Mouse (Mus musculus): ENCODE measurements around the gene Apoc2. TPM values are rescaled to one million over a fixed set of nuclear protein-coding genes. Genes with fewer than 3 reads are reported as not detected.
A peak's percentile ranks its signal among the peaks of the same experiment; 100 is the strongest.

Apoc2 gene
- total RNA-seq, 2 experiments from 2014 or later, result not detected

DNA sequence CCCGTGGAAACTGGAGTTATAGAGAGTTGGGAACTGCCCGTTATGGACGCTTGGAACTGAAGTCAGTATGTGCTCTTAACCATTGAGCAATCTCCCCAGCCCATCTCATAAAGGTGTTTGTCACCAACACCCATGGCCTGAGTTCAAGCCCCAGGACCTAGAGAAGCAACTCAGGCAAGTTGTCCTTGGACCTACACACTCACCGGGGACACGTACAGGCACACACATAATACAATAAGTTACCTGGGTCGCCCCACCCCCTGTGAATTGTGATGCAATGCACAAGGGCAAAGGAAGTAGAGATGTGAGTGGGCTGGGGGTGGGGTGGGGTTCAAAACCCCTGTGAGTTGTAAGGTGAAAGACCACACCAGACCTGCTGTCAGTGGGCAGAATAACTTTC lies 8.8 kb upstream of the Apoc2 start:
- DNase-seq (ENCODE audit: low spot score in 2 of 2), result no peak
- intact Hi-C loops (cut with DNase I), result no loop called here

DNA sequence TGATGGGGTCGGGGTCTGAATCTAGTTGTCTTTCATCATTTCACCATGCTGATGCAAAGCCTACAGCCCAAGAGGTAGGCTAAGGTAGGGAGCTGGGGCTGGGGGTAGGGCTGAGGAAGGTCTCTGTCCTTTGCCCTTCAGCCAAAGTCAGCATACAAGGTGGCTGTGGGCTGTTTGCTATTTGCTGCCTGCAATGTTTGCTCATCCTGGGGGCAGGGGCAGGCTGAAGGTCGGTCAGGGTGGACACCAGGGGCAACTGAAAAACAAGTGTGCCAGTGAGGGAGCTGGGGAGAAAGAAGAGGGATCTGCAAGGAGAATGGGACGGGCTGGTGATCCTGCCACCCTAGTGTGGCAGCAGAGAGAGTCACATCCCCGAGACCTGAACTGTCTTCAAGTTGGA lies 7.6 kb upstream of the Apoc2 start:
- no peak for DNase-seq (ENCODE audit: low spot score in 2 of 2)
- intact Hi-C loops (cut with DNase I), result no loop called here

DNA sequence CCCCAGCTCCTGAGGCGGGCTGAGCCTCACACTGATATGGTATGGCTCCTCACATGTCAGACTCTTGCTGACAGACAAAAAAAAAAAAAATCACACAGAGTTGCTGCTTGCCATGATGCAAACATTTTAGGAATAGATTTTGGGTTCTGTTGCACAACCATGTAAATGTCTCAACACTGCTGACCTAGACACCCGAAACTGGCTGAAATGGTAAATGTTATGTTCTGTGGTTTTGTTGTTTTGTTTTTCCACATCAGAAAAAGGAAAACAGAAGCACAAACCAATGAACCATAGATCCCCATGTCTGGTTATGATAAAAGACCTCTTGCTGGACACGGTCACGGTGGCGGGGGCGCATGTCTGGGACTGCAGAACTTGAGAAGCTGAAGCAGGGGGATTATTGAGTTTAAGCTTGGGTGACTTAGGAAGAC lies 6.0 kb upstream of the Apoc2 start:
- intact Hi-C loops (cut with DNase I), result no loop called here
- no peak for DNase-seq (ENCODE audit: low spot score in 2 of 2)

DNA sequence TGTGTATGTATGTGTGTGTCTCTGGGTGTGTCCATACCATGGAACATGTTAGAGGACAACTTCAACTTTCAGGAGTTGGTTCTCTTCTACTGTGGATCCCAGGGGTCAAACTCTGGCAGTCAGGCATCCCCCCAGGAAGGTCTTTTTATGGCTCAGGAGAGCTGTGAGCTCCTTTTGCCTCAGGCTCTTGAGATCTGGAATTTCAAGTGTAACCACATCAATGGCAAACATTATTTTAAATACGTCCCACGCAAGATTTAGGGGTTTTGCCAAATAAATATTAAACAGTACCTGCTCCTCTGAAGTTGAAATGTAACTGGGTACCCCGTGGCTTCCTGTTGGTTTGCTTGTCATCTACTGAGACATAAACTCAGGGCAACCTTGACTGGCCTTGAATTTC lies 5.2 kb upstream of the Apoc2 start:
- no peak for DNase-seq (ENCODE audit: low spot score in 2 of 2)
- intact Hi-C loops (cut with DNase I), result no loop called here

DNA sequence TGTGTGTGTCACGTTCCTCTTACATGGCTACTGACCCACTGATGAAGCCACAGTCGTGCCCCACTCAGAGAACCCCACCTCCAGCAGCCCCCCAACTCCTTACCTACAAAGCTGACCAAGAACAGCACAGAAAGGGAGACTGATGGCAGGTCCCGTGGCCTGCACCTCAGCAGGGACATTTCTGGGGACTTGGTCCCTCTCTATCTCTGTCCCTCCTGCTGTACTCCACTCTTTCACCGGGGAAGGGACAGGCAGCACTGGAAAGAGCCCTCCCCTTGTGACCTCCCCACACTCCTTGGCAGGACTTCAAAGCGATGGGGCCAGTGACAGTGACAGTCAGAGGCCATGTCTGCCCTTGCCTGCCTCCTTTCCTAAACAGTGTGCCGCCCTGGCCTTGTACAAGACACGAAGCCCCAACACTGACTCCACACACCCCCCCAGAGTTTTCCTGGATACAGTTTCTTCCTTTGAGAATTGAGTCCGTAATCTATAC lies 3.5 kb upstream of the Apoc2 start, which contains the start of the genes Gm44805 and Apoc4:
Gene Gm44805, minus strand, starts transcription at position 222 of the 493 bp plus-strand sequence.
Gene Apoc4, minus strand, starts transcription at position 278 of the 493 bp plus-strand sequence.
- DNase-seq (ENCODE audit: low spot score in 2 of 2), result no peak
- intact Hi-C loops (cut with DNase I), result no loop called here

DNA sequence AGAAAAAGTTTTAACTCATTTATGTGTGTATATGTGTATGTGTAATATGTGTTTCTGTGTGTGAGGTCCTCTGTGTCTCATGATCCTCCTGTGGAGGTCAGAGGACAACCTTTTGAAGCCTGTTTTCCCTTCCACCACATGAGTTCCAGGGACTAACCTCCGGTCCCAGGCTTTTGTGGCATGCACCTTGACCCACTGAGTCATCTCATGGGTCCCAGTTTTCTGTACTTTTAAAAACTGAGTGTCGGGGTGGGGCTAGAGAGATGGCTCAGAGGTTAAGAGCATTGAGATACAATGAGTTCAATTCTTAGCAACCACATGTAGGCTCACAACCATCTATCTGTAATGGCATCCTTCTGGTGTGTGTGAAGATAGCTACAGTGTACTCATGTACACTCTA lies 3.0 kb upstream of the Apoc2 start:
- intact Hi-C loops (cut with DNase I), result no loop called here

DNA sequence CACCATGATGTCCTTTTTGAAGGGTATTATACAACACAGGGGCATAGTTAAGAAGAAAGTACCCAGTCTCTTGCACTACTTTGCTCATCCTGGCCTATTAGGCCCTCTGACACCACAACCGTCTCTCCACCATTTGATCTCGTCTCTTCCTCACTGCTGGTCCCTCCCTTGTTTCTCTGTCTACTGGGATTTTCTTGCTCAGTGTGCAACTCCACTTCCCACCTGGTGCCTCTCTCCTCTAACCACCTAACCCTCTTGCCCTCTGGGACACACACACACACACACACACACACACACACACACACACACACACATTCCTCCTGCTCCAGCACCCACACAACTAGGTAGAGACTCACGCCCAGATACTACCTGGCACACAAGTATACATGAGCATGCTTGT lies 1.2 kb upstream of the Apoc2 start:
- no peak for DNase-seq (ENCODE audit: low spot score in 2 of 2)
- intact Hi-C loops (cut with DNase I), result no loop called here

More for the DNA sequence above, 3.0 kb upstream of the Apoc2 start:
- DNase-seq (ENCODE audit: low spot score in 2 of 2), result no peak

DNA sequence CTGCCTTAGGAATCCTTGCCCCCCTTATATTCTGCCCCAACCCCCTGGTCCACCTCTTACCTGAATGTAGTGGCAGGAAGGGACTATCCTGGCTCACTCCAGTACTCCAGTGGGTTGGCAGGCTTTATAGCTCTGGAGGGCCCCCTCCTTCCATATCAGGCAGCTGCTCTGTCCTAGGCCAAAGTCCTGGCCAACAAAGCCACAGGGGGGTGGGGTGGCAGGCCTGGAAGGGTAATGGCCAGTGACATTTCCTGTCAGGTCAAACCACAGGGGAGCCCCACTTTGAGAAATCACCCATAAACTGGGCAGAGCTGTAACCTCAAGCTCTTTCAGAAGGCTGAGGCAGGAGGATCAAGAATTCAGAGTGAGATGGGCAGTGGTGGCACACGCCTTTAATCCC lies 1.1 kb downstream of the Apoc2 start:
- intact Hi-C loops (cut with DNase I), result no loop called here
- no peak for DNase-seq (ENCODE audit: low spot score in 2 of 2)

DNA sequence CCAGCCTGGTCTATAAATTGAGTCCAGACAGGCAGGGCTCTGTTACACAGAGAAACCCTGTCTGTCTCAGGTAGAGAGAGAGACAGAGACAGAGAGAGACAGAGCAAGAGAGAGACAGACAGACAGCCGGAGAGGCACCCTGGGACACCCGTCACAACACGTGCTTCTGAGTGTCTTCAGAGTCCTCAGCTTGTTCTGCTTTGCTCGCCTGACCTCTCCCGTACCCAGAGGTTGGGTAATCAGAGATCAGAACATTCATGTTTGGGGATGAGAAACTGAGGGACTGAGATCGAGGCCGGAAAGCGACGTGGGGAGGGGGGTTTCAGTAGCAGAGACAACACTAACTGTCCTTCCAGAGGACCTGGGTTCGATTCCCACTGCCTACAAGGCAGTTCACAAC lies 1.9 kb downstream of the Apoc2 start:
- no peak for DNase-seq (ENCODE audit: low spot score in 2 of 2)
- intact Hi-C loops (cut with DNase I), result no loop called here

DNA sequence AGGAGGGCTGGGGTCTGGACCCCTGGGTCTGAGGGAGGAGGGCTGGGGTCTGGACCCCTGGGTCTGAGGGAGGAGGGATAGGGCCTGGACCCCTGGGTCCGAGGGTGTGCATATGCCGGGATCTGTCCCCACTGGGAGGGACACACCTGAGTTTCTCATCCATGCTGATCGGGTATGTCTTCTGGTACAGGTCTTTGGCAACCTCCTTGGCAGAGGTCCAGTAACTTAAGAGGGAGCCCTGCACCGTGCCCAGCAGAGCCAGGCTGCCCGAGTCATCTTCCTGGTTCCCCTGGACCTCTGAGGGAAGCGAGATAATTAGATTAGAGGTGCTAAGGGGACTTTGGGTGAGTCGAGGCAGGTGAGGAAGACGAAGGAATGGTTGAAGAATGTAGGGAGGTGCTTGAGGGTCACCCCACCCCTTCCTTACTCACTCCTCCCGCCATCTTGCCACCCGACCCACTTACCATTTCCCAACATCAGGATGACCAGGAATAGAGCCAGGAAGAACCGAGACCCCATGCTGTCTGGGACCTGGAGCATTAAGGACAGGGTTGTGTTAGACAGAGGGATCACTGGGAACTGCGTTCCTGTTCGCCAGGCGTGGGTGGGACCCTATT lies 4.5 kb downstream of the Apoc2 start:
- DNase-seq (ENCODE audit: low spot score in 2 of 2), result no peak

DNA sequence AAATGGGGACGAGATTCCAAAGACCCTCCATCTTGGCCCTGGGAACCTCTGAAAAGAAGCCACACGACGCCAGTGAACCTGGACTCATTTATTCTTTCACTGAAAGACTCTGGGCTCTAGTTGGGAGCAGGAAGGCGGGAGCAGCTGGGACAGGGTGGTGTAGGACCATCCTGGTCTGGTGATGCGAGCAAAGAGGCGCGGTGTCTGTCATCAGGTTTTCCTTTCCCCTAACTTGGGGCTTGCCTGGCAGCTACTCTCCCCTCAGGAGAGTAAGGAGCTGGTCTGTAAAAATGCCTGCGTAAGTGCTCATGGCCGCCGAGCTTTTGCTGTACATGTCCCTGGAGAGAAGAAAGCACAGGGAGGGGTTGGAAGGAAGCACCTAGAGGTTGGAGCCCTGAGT lies 6.2 kb downstream of the Apoc2 start:
- intact Hi-C loops (cut with DNase I), result no loop called here
- DNase-seq (ENCODE audit: low spot score in 2 of 2), result no peak

More for the DNA sequence above, 4.5 kb downstream of the Apoc2 start:
- intact Hi-C loops (cut with DNase I), result no loop called here

DNA sequence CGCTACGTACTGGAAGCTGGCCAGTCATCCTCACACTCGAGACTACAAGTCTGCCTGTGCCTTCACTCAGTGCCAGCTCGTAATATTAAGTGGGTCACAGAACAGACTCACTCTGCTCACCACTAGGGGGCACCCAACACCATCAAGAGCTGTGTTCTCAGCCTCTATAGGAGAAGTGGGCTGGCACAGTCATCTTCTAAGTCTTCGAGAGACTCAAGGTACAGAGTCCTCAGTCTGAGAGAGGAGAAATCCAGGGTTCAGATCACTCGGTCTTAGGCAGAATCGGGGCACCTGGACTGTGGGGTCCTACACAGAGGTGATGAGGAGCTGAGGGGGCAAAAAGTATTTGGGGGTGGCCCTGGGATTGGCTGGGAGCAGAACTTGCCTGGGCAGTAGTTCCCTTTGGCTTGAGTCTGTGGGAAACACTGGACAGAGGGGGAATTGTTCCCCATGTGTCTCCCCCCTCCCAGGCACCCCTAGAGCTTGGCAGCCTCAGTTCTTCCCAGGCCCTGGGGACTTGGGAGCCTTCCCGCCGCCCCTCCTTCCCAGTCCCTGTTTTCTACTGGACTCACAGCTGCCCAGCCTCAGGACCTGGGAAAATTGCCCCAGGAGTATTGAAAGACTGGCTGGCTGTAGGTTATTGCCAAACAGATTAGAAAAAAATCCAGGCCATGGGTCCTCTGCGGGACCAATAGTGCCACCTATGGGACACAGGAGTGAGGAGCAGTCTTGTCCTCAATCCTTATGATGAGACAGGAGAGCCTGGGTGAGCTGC lies 8.6 kb downstream of the Apoc2 start:
- intact Hi-C loops (cut with DNase I), result loop anchor here (2.0 kb wide), 1 partner anchor 32 kb away; no protein-coding TSS in a partner anchor

DNA sequence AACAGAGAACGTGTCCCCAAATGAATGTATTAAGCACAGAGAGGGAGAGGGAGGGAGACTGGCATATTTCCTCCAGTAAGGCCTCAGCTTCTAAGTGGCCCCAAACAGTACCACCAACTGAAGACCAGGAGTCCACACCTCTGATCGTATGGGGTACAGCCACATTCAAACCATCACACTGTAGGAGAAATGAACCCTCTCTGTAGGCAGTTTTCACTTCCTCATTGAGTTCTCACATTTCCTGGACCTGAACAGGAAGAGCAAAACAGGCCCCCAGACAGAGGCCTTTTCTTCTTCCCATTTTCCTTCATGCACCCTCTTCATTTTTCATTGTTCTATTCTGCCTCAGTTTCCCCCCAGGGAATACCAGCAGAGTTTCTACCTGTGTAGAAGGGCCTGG lies 10.3 kb downstream of the Apoc2 start:
- no peak for DNase-seq (ENCODE audit: low spot score in 2 of 2)
- intact Hi-C loops (cut with DNase I), result no loop called here

More for the DNA sequence above, 8.6 kb downstream of the Apoc2 start:
- peak; percentile 96 to 98 for DNase-seq (ENCODE audit: low spot score in 2 of 2)

DNA sequence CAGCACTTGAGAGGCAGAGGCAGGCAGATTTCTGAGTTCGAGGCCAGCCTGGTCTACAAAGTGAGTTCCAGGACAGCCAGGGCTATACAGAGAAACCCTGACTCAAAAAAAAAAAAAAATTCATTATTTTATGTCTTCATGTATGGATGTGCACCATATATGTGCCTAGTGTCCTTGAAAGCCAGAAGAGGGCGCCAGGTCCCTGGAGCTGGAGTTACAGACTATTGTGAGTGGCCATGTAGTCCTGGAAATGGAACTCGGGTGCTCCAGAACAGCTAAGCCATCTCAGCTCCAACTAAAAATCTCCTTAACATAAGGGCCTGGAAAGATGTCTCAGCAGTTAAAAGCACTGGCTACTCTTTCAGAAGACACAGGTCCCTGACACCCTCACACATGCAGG lies 11.0 kb downstream of the Apoc2 start:
- intact Hi-C loops (cut with DNase I), result no loop called here
- no peak for DNase-seq (ENCODE audit: low spot score in 2 of 2)

DNA sequence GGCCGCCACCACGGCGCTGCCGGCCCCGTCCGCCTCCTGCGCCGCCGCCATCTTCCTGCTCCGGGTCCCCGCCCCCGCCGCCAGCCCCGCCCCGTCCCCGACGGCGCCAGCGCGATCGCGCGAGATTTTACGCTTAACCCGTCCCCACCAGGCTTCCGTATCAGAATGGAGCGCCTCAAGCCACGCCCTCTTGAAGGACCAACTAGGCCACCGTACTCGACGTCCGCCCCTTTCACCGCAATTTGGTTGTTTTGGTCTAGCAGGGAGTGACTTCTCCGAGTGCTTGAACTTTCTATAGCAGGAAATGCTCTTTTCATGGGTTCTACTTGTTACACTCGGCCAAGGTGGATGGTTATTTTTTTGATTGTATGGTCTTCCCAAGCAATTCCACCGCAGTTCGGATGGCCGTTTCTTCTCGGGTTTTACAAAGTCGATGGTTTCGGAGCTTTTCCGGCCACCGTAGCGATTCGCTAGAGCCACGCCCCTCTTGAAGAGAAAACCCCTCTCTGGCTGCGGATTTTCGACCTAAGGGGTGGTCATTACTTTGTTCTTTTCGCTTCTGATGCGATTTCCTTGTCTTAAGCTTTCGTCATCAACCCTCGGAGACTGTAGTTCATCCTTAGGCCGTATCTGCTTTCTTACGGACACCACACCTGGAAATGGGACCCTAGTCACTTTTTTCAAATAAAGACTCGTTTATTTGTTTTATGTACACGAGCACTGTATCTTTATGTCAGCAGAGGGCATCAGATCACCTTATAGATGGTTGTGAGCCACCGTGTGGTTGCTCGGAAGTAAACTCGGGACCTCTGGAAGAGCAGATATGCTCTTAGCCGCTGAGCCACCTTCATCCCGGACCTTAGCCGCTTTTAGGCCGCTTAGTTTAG lies 12.5 kb downstream of the Apoc2 start, which contains the start of gene Clptm1:
Gene Clptm1, minus strand, starts transcription at position 79 of the 887 bp plus-strand sequence.
- DNase-seq (ENCODE audit: low spot score in 2 of 2), result peak; percentile 97 to 98
- intact Hi-C loops (cut with DNase I), result no loop called here

DNA sequence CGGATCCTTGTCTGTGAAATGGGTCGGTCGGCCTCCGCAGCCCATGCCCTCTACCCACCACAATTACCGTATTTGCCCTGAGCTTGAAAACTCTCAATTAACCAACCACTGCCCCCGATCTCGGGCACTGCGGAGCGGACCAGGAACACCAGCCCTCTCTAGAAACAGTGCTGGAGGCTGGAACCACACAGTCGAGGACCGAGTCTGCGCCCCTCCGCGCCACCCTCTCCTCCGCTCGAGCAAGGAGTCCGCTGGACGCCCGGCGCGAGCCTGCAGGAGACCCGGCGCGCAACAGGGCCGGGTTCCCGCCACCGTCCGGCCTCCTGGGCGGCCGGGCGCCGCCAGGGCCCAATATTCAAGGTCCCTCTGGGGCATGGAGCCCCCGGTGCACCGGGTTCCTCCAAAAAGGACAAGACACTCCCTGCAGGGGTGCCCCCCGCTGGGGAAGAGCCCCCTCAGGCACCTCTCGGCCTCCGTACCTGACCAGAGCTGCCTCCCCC lies 13.2 kb downstream of the Apoc2 start:
- intact Hi-C loops (cut with DNase I), result no loop called here

DNA sequence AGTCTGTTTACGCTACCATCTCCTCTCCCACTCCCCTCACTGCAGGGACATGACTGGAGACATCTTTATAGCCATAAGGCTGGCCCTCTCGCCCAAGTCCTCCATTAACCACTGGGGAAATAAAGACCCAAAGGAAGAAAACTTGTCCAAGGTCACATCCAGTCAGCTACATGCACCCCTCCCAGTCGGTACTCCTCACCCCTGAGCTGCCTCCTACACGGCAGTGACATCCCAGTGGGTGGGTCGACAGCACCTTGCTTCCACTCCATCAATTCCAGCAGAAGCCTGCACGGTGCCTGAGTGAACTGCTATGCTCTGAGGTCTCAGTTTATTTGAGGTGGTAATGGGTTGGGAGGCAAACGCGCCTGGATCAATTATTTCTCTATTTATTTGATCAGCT lies 13.8 kb downstream of the Apoc2 start:
- intact Hi-C loops (cut with DNase I), result no loop called here
- no peak for DNase-seq (ENCODE audit: low spot score in 2 of 2)

More for the DNA sequence above, 13.2 kb downstream of the Apoc2 start:
- no peak for DNase-seq (ENCODE audit: low spot score in 2 of 2)

DNA sequence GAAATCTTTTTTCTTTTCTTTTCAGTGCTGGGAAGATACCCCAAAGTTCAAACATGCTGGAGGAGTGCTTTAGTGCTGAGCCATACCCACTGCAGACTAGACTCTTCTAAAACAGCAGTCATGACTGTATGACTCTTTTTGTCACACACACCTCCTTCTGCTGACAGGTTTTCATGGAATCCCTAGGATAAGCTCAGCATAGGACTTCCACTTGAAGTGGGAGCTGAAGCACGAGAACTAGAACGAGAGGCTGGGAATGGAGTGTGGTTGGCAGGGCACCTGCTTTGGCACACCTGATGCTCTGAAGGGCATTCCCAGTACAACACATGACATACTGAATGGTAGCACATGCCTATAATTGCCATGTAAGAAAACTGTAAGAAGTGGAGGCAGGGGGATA lies 25.1 kb downstream of the Apoc2 start:
- intact Hi-C loops (cut with DNase I), result no loop called here

DNA sequence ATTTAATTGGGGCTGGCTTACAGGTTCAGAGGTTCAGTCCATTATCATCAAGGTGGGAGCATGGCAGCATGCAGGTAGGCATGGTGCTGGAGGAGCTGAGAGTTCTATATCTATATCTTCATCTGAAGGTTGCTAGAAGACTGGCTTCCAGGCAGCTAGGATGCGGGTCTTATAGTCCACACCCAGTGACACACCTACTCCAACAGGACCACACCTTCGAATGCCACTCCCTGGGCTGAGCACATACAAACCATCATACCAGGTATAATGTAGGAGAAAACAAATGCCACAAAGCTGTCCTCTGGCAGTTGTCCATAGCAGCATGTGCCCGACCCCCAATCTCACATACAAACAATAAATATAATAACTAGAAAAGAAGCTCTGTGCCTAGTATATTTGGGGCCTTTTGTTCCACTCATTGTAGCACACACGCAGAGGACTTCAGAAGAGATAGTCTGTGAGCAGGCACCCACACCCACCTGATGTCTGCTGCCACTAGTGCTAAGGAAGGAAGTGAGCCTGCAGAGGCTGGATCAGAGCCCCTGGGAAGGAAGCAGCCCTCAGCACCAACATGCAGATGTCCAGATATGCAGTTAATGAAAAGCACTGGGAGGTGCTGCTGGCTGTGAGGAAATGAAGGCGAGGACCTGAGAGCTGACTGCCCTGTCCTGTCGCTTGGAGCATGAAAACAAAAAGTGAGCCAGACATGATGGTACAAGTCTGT lies 26.5 kb downstream of the Apoc2 start:
- DNase-seq (ENCODE audit: low spot score in 2 of 2), result no peak
- intact Hi-C loops (cut with DNase I), result no loop called here

More for the DNA sequence above, 25.1 kb downstream of the Apoc2 start:
- no peak for DNase-seq (ENCODE audit: low spot score in 2 of 2)

Data from left cerebral cortex, postnatal 14 days (tissue).